Mouse (Mus musculus) MN1 (cell line): ENCODE measurements around the gene Cd300ld2.
"Not testable (repeated sequence)": the region's sequence is repeated elsewhere in the genome, so short reads cannot be mapped to it uniquely, and the experiment has no call there.

Source experiments
- DNase-seq: peaks from one replicate; pipeline ENCODE4 v3.0.0-alpha.2; 2016; ENCODE audit warnings: low spot score

The Cd300ld2 gene

DNA sequence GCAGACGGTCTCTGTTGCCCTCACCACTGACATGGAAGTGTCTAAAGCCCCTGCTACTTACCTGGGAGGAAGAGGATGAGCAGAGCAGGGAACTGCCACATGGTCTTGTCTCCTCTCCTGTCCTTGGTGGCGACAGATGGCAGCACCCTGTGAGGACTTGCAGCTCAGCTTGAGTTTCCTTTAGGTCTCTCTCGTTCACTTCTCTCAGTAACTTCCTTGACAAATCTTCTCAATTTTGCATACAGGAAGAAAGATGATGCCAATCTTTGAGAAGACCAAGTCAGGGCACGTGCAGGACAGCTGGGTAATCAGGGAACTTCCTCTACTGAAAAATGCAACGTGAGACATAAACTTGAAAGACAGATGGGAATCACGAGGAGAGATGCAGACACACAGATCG, at the start of gene Cd300ld2:
Gene Cd300ld2 (minus strand): TSS at position 101 of the 400 bp plus-strand sequence.
- DNase-seq = not testable (repeated sequence)

- DNase-seq = no peak
Observed at GRCm38 (mm10) chr11:115062077-115062476, 46.1 kb upstream of the Cd300ld2 start, which contains the start of gene Cd300e. Gene Cd300e, minus strand, starts transcription at chr11:115062177.

GRCm38 (mm10) chr11:115059797-115060196, 43.8 kb upstream of the Cd300ld2 start:
- no peak for DNase-seq

DNA sequence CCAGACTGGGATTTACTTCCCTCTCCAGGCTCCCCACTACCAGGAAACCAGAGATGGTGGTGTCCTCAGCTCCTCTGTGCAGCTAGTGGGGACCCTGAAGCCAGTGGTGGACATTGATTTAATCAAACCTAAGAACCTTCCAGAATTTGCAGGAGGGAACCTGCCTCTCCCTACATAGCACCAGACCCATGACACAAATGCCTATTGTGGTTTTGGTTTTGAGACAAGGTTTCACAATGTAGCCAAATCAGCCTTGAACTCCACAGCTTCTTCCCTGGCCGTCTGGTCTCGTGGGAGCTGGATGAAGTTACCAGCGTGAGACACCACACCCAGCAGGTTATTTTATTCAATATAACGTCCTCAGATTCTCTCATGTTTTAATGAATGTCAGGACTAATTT, 42.7 kb upstream of the Cd300ld2 start:
- DNase-seq = no peak

DNA sequence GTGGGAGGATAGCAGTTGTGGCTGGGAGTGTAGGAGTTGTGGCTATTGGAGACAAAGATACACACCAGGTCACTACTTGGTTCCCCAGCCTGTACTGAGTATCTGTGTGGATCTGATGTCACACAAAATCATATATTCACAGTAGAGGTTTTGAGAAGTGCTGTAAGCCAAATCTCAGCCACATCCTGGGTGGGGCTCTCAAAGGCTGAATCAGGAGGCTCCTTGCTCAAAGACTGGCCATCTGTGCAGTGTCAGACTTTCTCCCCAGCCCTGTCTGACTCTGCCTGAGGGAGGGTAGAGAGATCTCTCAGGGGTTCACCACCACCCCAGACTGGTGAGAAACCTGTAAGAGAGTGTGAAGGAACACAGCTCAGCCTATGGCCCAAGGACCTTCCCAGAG, 38.5 kb upstream of the Cd300ld2 start:
- no peak for DNase-seq

GRCm38 (mm10) chr11:115052991-115053390, 37.0 kb upstream of the Cd300ld2 start:
- no peak for DNase-seq

DNA sequence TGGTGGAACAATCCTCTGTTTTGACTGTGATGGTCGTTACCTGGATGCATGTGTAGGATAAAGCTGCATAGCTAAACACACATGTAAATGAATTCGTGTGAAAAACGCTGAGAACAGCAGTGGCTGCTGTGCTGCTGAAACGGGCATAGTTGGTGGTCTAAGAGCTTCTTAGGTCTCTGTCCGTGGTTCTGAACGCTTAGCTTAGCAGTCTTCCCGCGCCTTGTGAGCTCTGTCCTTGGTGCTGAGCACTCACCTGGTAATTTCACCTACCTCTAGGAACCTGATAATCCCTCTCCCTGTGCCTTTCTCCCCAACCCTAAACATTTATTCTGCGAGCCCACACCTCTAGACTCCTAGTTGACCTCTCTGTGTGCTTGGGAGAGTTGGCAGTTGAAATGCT, 36.2 kb upstream of the Cd300ld2 start:
- no peak for DNase-seq

- DNase-seq = no peak
Observed at GRCm38 (mm10) chr11:115049282-115049895, 33.4 kb upstream of the Cd300ld2 start.

DNA sequence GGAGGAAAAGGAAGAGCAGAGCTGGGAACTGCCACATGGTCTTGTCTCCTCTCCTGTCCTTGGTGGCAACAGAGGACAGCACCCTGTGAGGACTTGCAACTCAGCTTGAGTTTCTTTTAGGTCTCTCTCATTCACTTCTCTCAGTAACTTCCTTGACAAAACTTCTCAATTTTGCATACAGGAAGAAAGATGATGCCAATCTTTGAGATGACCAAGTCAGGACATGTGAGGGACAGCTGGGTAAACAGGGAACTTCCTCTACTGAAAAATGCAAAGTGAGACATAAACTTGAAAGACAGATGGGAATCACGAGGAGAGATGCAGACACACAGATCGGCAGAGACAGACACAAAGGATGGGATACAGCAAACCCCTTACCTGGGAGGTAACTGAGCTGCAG, 32.3 kb upstream of the Cd300ld2 start, which contains the start of gene Cd300ld3:
Gene Cd300ld3 (minus strand): TSS at position 151 of the 400 bp plus-strand sequence.
- no peak for DNase-seq

- DNase-seq = not testable (repeated sequence)
Observed at GRCm38 (mm10) chr11:115037669-115038068, 21.7 kb upstream of the Cd300ld2 start, which contains the start of gene Cd300ld5. Gene Cd300ld5, minus strand, starts transcription at chr11:115037769.

GRCm38 (mm10) chr11:115026912-115027311, 10.9 kb upstream of the Cd300ld2 start, which contains the start of gene Cd300ld4:
Gene Cd300ld4, minus strand, starts transcription at chr11:115027012.
- not testable (repeated sequence) for DNase-seq

GRCm38 (mm10) chr11:115004070-115004469, 11.9 kb downstream of the Cd300ld2 start:
- DNase-seq = no peak

- no peak for DNase-seq
Observed at GRCm38 (mm10) chr11:115001474-115002040, 14.4 kb downstream of the Cd300ld2 start, which contains the start of gene Cd300c2. Gene Cd300c2, minus strand, starts transcription at chr11:115001880.

- no peak for DNase-seq
Observed at GRCm38 (mm10) chr11:114989793-114990192, 26.2 kb downstream of the Cd300ld2 start, which contains the start of gene Cd300ld. Gene Cd300ld, minus strand, starts transcription at chr11:114989922.

GRCm38 (mm10) chr11:114981866-114982265, 34.1 kb downstream of the Cd300ld2 start:
- DNase-seq = no peak

- no peak for DNase-seq
Observed at GRCm38 (mm10) chr11:114972726-114973125, 43.3 kb downstream of the Cd300ld2 start.

- no peak for DNase-seq
Observed at GRCm38 (mm10) chr11:114968752-114969207, 47.2 kb downstream of the Cd300ld2 start, which contains the start of gene Cd300c. Gene Cd300c, minus strand, starts transcription at chr11:114969157.

DNA sequence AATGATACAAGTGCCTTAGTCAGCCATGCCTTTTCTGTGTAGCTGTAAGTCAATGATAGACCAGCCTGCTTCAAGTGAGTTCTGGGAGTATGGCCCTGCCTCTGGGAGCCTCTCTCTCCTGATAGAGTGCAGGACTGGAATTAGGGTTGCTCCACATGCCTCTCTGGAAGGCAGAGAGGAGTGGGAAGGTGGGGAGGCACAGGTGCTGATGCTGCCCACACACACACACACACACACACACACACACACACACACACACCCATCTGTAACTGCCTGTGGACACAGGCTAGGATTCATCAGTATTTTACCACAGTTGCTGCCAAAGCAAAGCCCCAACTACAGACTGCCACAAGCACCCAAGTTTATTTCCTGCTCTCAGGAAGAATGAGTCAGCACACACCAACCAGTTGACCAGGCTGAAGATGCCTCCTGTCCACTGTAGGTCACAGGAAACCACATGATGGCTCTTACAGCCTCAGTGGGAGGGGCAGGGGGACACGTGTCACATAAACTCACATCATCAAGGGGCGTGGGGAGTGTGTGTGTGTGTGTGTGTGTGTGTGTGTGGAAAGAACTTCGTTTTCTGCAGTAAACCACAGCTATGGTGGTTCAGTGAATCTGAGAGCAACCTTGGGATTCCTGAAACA, 50.7 kb downstream of the Cd300ld2 start:
- DNase-seq = no peak

DNA sequence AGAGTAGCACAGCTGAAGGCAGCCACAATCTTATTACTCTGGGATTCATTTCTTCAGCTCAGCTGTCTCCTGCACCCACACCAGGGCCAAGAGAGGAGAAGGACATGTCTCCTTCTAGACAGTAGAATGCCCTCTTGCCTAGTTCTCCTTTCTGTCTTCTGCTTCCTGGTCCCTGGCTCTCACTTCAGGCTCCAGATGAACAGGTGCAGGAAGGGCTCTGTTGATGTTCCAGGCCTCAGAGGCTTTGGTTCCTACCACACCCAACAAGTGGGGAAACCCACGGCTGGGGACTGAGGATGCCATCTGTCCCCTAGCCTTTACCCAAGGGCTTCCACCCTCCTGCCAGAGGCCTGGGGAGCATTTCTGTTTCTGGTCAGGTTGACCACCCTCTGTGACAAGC, 55.6 kb downstream of the Cd300ld2 start:
- no peak for DNase-seq
